Mouse (Mus musculus) adrenal gland, postnatal 10 days (tissue): ENCODE measurements at regions not wholly inside any gene's neighbourhood (a gene's known extent, or its start where the extent isn't known, plus 50 kb on each side); places are given as distances from the start of the nearest gene placed in this dataset.

Experiments used
- DNase-seq: peaks from one replicate; pipeline ENCODE4 v3.0.0; 2021; ENCODE audit warnings: mixed read lengths

DNA sequence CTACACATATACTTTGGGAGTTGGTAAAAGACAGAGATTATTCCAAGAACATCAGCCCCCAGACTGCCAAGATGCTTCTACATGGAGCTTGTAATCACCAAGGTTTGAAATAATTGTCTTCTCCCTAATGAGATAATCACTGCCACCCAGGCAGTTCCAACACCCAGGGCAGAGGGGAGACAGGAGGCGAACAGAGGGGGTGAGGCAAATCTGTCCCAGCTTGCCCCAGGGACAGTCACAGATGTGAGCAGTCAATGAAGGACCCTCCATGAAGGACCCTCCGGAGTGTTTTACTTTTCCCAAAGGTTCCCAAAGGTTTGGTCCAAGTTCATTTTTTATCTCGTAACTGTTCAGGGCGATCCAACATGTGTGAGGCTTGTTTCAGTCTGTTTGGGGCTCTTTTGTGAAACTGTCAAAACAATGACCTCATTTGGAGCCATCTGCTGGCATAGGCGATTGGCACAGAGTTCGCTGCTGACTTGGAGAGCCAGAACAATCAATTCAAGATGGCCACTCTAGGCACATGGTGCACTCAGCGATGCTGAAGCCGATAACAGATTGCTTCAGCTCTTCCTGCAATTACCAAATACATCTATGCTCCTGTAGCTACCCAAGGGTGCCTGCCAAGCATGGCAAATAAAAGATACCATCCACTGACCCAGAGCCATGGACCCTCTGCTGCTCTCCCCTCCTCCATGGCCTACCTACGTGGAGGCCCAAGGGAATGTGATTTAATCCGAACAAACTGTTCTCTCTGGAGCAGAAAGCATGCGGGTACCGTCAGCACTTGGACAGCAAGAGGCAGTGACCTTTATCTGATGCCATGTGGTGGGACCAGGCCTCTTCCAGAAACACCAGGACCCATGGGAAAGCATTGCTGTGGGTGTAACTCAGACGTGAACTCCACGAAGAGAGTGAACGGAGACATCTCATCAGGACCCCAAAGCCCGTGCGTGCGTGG lies 326.9 kb downstream of the Wdr11 start:
- peak; percentile 9 for DNase-seq

GRCm38 (mm10) chr7:129922291-129922690 lies 330.6 kb downstream of the Wdr11 start:
- DNase-seq: no peak

- DNase-seq: no peak
Observed at GRCm38 (mm10) chr7:129936731-129937130, 345.1 kb downstream of the Wdr11 start.

GRCm38 (mm10) chr7:129937715-129938114 lies 346.1 kb downstream of the Wdr11 start:
- DNase-seq: no peak

- DNase-seq: no peak
Observed at GRCm38 (mm10) chr7:129938141-129938540, 346.5 kb downstream of the Wdr11 start.

DNA sequence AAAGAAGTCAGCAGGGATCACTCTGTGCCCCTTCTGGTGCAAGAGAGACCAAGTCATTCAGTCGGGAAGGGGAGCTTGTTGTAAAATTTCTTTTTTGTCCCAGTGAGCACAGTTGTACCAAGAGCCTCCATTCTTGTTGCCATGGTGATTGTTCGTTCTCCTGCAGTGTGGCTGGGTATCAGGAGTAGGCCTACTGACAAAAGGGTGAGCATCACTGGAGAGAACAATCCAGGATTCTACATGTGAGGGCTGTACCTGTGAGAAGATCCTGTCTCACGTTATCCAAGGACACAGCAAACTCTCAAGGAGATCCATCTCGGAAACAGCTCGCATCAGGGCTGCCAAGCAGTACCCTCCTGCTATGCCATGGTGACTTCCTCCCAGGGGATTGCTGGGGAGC lies 347.6 kb downstream of the Wdr11 start:
- DNase-seq: no peak

GRCm38 (mm10) chr7:129941311-129942029 lies 349.8 kb downstream of the Wdr11 start:
- no peak for DNase-seq

- DNase-seq: no peak
Observed at GRCm38 (mm10) chr7:129948613-129949110, 357.0 kb downstream of the Wdr11 start.

GRCm38 (mm10) chr7:129950456-129950855 lies 358.8 kb downstream of the Wdr11 start:
- no peak for DNase-seq

DNA sequence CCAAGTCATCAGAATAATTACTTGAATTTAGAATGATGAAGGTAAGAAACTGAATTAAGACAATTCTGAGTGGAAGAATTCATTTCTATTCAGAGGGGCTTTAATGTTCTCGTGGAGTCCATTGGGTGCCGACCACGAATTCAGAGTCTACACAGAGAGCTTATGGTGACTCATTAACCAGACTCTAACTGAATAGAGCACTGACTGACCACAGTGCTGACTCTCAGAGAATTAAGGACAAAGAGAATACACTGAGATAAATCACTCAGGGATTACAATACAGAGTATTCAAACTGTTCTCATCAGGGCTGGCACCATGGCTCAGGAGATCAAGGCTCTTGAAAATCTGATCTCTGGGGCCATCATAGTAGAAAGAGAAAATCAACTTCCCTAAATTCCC lies 366.7 kb downstream of the Wdr11 start:
- DNase-seq: no peak

DNA sequence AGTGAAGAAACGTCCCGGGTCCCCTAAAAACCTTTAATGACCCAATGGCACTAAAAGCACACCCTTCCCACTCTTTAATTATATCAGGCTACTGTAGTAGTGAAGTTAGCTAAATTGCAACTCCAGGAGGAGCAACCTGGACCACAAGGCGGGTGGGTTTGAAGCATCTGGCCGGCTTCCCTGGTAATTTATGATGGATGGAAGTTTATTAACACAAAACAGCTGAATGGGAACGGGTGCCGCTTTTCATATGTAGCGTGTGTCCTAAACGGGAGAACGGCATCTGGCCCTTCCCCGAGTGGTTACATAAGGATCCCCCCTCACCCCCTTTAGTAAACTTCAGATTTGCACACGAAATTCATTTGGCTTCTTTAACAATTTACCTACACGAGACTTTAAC lies 370.9 kb downstream of the Wdr11 start:
- no peak for DNase-seq

GRCm38 (mm10) chr7:129964192-129964591 lies 372.5 kb downstream of the Wdr11 start:
- no peak for DNase-seq

- peak; percentile 70 for DNase-seq
Observed at GRCm38 (mm10) chr7:129965281-129966051, 373.8 kb downstream of the Wdr11 start.

GRCm38 (mm10) chr7:129966771-129967170 lies 375.1 kb downstream of the Wdr11 start:
- DNase-seq: no peak

GRCm38 (mm10) chr7:129970201-129970600 lies 378.5 kb downstream of the Wdr11 start:
- DNase-seq: peak; percentile 59

DNA sequence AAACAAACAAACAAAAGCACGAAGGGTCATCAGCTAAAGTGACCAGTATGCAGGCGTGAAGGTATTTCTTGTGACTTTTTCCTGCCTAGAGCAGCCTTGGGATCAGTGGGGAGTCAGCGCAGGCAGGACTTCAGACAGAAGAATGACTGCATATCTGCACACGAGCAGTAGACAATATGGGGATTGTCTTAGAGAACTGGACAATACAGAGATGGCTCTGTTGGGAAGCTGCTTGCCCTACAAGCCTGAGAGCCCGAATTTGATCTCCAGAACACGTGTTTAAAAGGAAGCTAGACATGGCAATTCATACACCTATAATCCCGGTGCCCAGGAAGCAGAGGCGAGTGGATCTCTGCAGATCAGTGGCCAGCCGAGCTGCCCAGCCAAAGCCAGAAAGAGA lies 382.5 kb downstream of the Wdr11 start:
- no peak for DNase-seq

DNA sequence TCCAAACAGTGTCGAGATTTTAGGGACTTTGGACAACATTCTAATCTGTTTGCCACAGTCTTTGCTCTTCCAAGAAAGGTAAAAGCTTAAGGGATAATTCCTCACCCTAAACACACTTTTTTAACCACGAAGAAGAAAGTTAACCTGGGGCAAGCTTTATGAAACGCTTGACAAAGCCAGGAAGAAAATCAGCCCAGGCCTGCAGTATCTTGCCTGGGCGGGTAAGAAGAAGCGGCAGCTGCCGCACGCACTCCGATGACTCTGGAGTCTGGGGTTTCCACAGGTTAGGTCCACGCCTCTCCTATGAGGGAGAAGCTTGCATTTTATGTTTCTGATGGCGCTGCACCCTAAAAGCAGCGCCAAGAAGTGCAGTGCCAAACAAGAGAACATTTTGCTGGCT lies 383.2 kb downstream of the Wdr11 start:
- no peak for DNase-seq

- DNase-seq: no peak
Observed at GRCm38 (mm10) chr7:129975781-129976514, 384.3 kb downstream of the Wdr11 start.

DNA sequence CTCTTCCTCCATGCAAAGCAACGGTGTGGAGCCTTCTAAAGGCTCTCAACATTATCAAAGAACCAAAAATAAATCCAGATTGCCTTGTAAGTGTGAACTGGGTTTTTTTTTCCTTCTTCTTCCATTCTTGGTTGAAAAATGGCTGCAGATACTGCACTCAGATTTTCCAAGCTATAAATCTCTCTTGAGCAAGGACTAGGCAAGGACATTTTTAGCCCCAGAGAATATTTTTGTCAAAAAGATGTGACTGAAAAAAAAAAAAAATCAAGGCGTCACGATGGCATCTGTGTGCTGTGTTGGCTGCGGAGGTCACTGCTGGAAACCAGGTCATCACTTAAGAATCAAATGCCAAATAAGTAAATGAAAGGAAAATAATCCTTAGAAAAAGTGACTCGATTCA lies 386.9 kb downstream of the Wdr11 start:
- no peak for DNase-seq

GRCm38 (mm10) chr7:129979337-129979736 lies 387.7 kb downstream of the Wdr11 start:
- no peak for DNase-seq

DNA sequence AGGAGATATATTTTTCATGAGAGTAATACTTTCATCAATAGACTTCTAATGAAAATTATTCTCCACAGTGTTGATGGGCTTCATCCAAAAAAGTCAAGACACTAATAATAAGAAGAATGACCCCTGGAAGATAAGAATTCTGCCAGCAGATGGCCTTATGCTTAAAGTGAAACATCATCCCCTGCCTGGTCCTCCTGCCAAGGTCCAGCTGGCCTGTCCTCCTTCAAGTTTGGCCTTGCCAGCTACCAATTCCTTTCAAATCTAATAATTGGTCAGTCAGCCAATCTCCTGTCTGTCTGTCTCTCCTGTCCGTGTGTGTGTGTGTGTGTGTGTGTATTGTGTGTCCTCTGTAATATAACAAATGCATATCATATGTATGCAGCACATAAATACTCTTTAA lies 388.8 kb downstream of the Wdr11 start:
- DNase-seq: peak; percentile 49

DNA sequence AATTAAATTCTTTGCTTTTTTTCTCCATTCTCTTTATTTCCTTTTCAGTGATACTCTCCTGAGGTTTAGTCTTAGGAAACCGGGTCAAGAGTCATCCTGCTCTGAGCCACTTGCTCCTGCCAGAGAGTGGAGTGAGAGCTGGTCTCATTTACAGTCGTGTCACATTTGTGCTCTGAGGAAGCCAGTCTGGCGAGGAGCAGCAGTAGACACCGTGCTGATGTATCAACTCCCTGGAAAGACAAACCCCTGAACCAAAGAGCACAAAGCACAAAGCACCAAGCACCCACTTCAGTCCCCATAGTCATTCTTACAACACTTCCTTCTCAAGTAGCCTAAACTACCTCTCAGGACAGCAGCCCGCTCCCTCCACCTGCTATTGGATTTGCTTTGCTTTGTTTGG lies 390.7 kb downstream of the Wdr11 start:
- peak; percentile 48 for DNase-seq
